Mouse (Mus musculus): ENCODE data around the gene Pirb. TPM values are rescaled to one million over a fixed set of nuclear protein-coding genes. Genes with fewer than 3 reads are reported as not detected.
"Not testable (repeated sequence)": the region's sequence is repeated elsewhere in the genome, so short reads cannot be mapped to it uniquely, and the experiment has no call there.

Pirb gene
- total RNA-seq (2021): 1 to 10 TPM; 1.5 to 2.0 TPM
- long read RNA-seq, experiment 1: 0 reads
- long read RNA-seq, experiment 2, partial matches to known transcripts: 1 of 2 reads
- long read RNA-seq, experiment 2, other reads (novel, unspliced or antisense): 0 of 2 reads

DNA sequence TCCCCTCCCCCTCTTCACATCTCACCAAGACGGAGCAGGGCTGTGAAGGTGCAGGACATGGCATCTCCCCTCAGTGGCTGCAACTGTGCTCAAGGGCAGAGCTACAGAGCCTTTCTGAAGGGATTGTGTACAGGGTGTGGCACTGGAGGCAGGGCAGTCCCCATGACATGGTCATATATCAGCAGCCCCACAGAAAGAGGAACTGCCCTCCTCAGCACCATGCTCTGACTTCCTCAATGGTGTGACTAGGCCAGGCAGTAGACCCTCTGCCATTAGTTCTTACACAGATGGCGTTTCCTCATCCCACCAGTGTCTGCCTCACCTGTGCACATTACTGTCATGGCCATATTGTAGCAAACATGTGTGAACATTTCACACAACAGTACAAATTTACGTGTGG, at the start of gene Pirb:
Gene Pirb (minus strand): TSS at position 124 of the 400 bp plus-strand sequence.
- DNase-seq: not testable (repeated sequence)

DNA sequence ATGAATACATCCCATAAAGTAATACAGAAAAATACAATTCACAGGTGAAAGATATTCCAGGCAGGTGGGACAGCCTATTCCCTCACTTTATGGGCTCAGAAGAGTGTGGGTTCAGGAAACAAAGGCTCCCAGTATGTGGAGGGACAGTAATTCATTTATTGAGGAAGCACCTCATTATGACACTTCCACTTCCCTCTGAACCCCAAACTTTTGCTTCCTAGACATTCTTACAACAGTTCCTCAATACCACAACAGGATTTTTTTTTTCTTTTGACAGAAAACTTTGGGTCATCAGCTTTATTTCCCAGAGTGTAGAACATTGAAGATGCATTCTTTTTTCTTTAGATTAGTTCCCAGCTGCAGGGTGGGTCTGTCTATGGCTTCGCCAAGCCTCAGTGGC, 12.5 kb upstream of the Pirb start:
- not testable (repeated sequence) for DNase-seq

DNA sequence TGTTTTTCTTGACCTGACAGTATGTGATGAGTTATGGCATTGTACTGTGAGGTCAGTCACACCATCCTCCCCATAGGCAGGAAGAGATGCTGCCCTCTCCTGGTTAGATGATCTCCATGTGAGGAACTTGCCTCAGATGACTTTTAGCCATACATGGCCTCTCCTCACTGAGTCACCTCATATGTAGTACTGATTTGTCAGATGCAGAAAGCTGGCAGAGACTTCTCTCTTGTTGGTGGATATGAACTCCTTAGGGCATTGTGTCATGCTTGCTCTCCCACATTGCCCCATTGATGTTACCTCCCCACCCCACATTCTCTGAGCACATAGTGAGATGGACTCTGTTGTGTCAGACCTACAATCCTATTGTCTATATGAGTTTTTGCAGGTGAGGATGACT, 5.3 kb upstream of the Pirb start:
- DNase-seq: not testable (repeated sequence)

DNA sequence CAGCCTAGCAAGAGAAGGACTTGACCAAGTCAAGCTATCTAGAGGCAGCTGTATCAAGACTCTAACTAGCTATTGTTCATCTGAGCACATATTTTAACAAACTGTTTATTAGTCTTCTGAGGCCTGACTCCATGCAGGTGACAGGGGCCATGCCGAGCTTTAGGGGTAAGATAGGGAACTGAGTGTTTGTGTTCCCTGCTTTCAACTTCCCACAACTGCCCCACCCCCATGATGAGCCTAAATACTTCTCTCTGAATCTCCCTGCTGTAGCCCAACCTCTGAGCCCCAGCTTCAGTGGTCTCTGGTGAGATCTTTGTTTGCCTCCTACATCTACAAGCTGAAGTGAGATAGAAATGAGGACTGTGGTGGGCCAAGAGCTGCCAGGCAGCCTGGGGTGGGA, 4.9 kb downstream of the Pirb start:
- DNase-seq: no peak

DNA sequence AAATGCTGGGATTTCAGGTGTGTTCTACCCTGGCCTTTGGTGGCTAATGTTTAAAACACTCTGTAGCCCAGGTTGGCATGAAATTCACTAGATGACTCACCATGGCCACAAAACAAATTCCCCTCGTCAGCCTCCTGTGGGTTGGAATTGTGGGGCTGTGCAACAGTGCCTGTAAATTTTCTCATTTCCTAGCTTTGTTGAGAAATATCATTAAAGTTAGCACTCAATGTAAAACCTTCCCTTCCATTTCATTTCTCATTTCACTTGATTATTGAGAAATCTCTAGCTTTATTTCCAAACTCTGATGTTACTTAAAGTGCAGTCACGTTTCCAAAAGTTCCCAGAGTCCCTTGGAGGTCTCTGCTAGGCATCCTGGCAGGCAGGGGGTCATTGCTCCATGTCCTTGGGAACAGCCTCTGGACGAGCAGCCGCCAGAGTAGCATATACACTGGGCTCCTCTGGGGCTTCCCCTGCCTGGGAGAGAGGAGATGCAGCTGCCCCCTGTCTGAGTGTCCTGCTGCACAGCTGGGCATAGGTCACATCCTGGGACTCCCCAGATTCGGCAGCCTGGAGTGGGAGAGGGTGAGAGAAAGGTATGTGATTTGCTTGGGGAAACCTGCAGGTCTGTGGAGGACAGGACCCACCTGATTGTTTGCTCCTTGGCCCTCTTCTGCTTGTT, 7.8 kb downstream of the Pirb start:
- DNase-seq: no peak

DNA sequence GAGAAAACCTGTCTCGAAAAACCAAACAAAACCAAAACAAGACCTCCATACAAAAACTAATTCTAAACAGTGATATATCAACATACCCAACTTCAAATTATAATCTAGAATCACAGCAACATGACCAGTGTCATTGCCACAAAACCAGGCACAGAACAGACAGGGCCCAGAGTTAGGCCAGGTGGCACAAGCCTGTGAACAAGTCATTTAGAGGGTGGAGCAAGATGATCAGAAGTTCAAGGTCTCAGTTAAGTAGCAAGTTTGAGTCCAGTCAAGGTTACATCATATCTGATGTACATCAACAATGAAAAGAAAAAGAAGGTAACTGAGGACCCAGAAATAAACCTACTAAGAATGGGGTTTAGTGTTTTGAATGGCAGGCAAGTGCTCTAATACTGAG, 11.2 kb downstream of the Pirb start:
- no peak for DNase-seq

GRCm38 (mm10) chr7:3708447-3708980, 11.7 kb downstream of the Pirb start:
- not testable (repeated sequence) for DNase-seq

GRCm38 (mm10) chr7:3707568-3708413, 12.4 kb downstream of the Pirb start:
- DNase-seq: no peak

DNA sequence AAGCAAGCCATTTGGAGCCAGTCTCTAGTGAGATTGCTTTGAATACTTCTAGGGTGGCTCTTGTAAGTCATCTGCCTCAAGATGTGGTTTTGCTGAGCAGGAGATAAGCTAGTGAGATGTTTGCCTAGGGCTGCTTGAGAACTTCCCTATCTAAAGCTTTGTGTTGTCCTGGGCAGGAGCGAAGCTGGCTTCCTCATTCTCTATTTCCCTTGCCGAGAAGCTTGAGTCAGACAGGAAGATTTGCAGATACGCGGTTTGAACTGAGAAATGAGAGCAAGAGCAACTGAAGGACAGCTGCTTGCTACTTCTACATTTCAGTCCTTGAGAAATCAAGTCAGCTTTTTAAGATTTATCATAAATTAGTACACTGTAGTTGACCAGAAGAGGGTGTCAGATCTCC, 13.2 kb downstream of the Pirb start:
- peak; percentile 19 to 66 for DNase-seq

GRCm38 (mm10) chr7:3706343-3706934, 13.8 kb downstream of the Pirb start:
- peak; percentile 28 to 33 for DNase-seq

- no peak for DNase-seq
These were observed 14.3 kb downstream of the Pirb start for GRCm38 (mm10) chr7:3705911-3706310.

DNA sequence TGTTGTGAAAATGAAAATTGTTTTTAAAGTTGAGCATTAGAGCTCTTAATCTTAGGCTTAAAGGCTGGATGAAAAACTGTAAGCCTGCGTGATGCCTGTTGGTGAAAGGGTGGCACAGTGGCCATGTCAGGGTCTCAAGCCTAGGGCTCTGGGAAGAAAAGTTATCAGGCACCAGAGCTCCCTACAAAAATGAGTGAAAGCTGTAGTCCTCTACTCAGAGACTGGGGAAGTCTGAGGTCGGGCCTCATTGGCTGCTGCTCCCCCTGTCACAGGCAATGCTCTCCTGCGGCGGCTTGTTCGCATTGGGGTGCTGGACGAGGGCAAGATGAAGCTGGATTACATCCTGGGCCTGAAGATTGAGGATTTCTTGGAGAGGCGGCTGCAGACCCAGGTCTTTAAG, 14.7 kb downstream of the Pirb start:
- not testable (repeated sequence) for DNase-seq

- no peak for DNase-seq
These were observed 15.7 kb downstream of the Pirb start for GRCm38 (mm10) chr7:3704475-3704874.

GRCm38 (mm10) chr7:3703879-3704441, 16.2 kb downstream of the Pirb start, which contains the start of gene Rps9:
TSS of gene Rps9 (plus strand) at chr7:3703993.
- peak; percentile 97 to 98 for DNase-seq

DNA sequence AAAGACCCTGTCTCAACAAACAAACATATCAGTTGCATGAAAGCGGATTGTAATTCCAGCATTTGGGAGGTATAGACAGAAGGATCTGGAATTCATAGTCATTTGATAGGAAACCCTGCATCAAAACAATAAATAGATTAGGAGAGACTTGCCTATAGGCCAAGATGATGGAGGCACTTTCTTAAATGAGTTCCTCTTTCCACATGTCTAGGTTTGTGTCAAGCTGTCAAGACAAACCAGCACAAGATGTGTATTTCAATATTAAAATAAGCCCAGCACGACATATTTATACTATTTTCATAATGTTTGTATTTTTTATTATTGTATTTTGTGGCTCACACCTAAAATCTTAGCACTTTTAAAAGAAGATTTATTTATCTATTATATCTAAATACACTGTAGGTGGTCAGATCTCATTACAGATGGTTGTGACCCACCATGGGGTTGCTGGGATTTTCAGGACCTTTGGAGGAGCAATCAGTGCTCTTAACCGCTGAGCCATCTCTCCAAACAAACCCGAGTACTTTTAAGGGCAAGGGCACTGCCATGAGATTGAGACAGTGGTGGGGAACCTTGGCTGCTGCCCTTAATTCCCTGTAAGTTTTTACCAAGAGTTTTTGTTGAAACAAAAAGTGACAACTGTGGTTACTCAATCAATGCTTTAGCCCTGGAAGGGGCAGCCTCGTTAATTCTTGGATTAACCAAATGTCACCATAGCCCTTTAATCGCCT, 16.9 kb downstream of the Pirb start:
- no peak for DNase-seq

GRCm38 (mm10) chr7:3698471-3698870, 21.7 kb downstream of the Pirb start:
- no peak for DNase-seq

- peak in 1 of 2 experiments; percentile 22 for DNase-seq
These were observed 25.3 kb downstream of the Pirb start for GRCm38 (mm10) chr7:3694949-3695305.

GRCm38 (mm10) chr7:3694076-3694948, 25.9 kb downstream of the Pirb start:
- peak; percentile 62 to 83 for DNase-seq

DNA sequence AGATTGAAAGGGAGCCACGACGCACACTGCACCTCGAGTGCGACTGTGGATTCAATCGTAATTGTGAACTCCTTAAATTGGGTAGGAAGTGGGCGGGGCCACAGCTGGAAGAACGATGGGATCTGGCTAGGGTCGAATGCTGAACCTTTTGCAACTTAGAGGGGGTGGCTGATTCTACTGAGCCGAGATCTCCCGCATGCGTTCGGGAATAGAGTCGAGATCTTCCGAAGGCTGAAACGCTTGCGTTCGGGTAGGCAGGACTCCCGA, 26.4 kb downstream of the Pirb start:
- DNase-seq: no peak

DNA sequence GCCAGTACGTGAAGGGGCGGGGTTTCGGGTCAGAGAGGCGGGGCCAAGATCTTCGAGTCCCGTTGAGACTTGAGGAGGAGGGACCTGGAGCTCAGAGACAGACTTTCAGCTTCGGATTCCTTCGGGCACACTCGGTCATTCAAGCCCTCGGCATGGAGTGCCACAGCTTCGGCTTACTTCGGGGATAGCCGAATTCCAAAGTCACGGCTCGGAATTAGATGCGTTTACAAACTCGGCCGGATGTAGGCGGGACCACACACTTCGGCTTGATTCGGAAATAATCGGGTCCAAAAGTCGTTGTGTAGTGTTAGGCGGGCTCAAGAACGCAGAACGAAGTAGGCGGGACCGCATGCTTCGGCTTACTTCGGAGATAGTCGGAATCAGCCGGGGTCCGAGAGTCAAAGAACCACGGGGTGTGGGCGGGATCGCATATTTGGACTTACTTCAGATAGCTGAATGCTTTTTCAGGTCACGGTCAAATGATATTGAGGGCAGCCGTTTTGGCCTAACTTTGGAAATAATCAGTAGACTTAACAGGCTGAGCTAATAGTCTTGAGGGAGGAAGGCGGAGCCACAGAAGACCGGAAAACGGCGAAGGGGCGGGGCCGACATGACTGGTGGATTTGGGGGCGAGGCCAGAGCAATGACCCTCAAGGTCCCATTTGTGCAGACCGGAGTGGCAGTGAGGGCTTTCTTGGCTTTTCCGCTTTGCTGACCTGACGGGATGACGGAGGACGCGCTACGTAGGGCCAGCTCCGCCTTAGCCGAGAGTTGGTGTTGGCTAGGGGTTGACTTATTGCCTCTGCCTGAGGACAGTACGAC, 27.0 kb downstream of the Pirb start, which contains the start of gene Mboat7:
Gene Mboat7 (minus strand): TSS at position 537 of the 822 bp plus-strand sequence.
- peak; percentile 97 to 98 for DNase-seq

Measured in heart, adult 18-20 months (tissue).